Mouse (Mus musculus) liver, embryonic 13.5 days (tissue): ENCODE results near the gene Churc1. TPM values are rescaled to one million over a fixed set of nuclear protein-coding genes. Genes with fewer than 3 reads are reported as not detected.
A peak's percentile ranks its signal among the peaks of the same experiment; 100 is the strongest.

Experiments
- ATAC-seq: fragments of 200-750 bp; cut with Nextera tagmentation; 2 replicates; pipeline ENCODE4 v1.8.0; 2017; ENCODE audit warnings: low read depth, mild to moderate bottlenecking, moderate number of reproducible peaks, moderate library complexity
- DNase-seq: peaks from one replicate; pipeline ENCODE4 v3.0.0; 2022
- H3K27ac ChIP-seq: fragments of 300-500 bp; sonication (generic); 2 replicates; pipeline ENCODE4 v1.5.1; 2015; ENCODE audit warnings: moderate library complexity, mild to moderate bottlenecking, inconsistent platforms
- H3K27me3 ChIP-seq: fragments of 300-500 bp; sonication (generic); 2 replicates; pipeline ENCODE4 v1.6.1; 2015; ENCODE audit warnings: mild to moderate bottlenecking, inconsistent platforms
- H3K36me3 ChIP-seq: fragments of 300-500 bp; sonication (generic); 2 replicates; pipeline ENCODE4 v1.6.1; 2015; ENCODE audit warnings: mild to moderate bottlenecking, inconsistent platforms
- H3K4me1 ChIP-seq: fragments of 300-500 bp; sonication (generic); replicated peaks from 2 replicates; pipeline ENCODE4 v1.6.1; 2015; ENCODE audit warnings: inconsistent platforms
- H3K4me2 ChIP-seq: fragments of 300-500 bp; sonication (generic); 2 replicates; pipeline ENCODE4 v1.6.1; 2015; ENCODE audit warnings: inconsistent platforms, mild to moderate bottlenecking, moderate library complexity
- H3K4me3 ChIP-seq: fragments of 300-500 bp; sonication (generic); replicated peaks from 2 replicates; pipeline ENCODE4 v1.5.1; 2015; ENCODE audit warnings: mild to moderate bottlenecking, inconsistent platforms
- H3K9ac ChIP-seq: fragments of 300-500 bp; sonication (generic); 2 replicates; pipeline ENCODE4 v1.6.1; 2015; ENCODE audit warnings: mild to moderate bottlenecking, inconsistent platforms
- H3K9me3 ChIP-seq: fragments of 300-500 bp; sonication (generic); replicated peaks from 2 replicates; pipeline ENCODE4 v1.6.1; 2016; ENCODE audit warnings: inconsistent platforms
- WGBS: fragments of 180-500 bp; shearing (Covaris S2); methylation state at CpG from one replicate; pipeline ENCODE4 v1.1.7; 2015; ENCODE audit not compliant: insufficient replicate concordance; 5-methylcytosine and 5-hydroxymethylcytosine counted together
- polyA plus RNA-seq: library from polyadenylated mRNA; unstranded; fragments of >200 nt; fragmentation: Nextera tagmentation; extraction: Ambion mirVana; gene quantifications from 2 replicates; pipeline ENCODE4 v1.2.1, GENCODE M21; 2015

The Churc1 gene
- polyA plus RNA-seq: 91.5 and 100 TPM in 2 replicates

DNA sequence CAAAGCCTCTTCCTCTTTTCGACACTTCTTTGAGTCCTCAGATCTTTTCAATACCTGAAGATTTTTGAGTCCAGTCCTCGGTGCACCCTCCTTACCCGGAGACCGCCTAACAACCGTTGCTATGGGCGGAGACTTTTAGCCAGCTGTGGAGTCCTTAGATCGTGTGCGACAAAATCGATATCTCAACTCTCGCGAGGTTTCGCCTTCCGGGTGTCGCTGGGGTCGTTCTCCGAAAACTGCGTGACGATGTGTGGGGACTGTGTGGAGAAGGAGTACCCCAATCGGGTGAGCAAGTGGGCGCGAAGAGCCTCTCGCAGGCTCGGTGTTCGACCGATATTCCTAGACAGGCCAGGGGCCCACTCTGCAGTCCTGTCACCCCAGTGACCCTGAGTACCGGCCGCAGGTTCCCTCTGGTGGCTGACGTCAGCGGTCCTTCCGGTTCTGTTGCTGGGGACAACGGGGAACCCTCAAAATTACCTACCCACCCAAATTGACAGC is at the start of gene Churc1, which contains the start of gene Fntb:
Gene Churc1, plus strand, starts transcription at position 185 of the 498 bp plus-strand sequence.
Gene Fntb, plus strand, starts transcription at position 236 of the 498 bp plus-strand sequence.
- Histone ChIP-seq H3K27ac (peak within 1 kb of the TSS; percentile 79), H3K27me3 (no peaks in the 10 kb centered on the region), H3K4me2 (peak within 1 kb of the TSS; percentile 85), H3K9me3 (no peaks in the 10 kb centered on the region), H3K36me3 (no peaks in the 10 kb centered on the region), H3K4me1 (peaks cover 21% of the 10 kb centered on the region), H3K4me3 (peak within 1 kb of the TSS; percentile 72), H3K9ac (peak within 1 kb of the TSS; percentile 81)
- WGBS: under 1% methylated on average over 31 of the region's 31 CpGs
- peak; percentile 97 for ATAC-seq
- peak; percentile 95 for DNase-seq

DNA sequence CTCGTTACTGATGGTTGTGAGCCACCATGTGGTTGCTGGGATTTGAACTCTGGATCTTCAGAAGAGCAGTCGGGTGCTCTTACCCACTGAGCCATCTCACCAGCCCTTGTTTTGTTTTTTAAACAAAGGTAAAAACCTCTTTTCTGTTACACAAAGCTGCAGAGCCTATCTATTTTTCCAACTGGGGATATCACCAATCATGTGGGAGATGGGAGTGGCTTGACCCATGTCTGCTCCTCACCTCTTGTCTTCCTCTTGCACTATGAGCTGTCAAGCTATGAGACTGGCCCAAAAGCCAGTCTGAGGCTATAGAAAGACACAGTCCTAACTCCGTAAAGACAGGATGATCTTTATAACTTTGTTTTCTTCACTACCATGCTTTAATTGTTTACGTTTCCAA is 47.0 kb upstream of the Churc1 start:
- Histone ChIP-seq H3K9ac (no peak overlapping the region), H3K27ac (no peak overlapping the region), H3K4me1 (peaks cover 22% of the 10 kb centered on the region), H3K36me3 (no peaks in the 10 kb centered on the region), H3K9me3 (no peaks in the 10 kb centered on the region), H3K4me3 (no peak overlapping the region), H3K4me2 (no peak overlapping the region), H3K27me3 (peaks cover 7% of the 10 kb centered on the region)
- peak; percentile 74 for ATAC-seq
- 69% methylated on average over 4 of the region's 4 CpGs for WGBS
- DNase-seq: no peak

- H3K9me3 ChIP-seq: no peaks in the 10 kb centered on the region
- H3K27ac ChIP-seq: no peak overlapping the region
- no peak for DNase-seq
- ATAC-seq: no peak
- no peak overlapping the region for H3K4me2 ChIP-seq
- H3K27me3 ChIP-seq: peaks cover 2% of the 10 kb centered on the region
- peaks cover 19% of the 10 kb centered on the region for H3K4me1 ChIP-seq
- no peak overlapping the region for H3K9ac ChIP-seq
- H3K4me3 ChIP-seq: no peak overlapping the region
- H3K36me3 ChIP-seq: no peaks in the 10 kb centered on the region
These were observed 44.8 kb upstream of the Churc1 start for GRCm38 (mm10) chr12:76720572-76720971.

DNA sequence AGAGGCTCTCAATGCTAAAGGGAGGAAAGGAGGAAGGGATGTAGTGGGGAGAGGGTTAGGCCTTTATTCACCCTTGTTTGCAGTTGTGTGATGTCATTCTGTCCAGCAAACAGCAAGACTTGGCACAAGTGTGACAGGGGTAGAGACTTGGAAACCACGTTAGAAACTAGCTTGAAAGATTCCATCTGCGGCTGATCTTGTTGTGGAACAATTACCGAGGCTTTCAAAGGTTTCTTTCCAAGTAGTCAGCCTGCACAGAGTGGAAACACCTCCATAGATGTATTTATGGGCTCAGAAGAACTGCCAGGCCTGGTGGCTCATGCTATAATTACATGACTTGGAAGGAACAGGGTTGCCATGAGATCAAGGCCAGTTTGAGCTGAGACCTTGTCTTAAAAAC is 43.3 kb upstream of the Churc1 start:
- Histone ChIP-seq H3K9ac (no peak overlapping the region), H3K27me3 (no peaks in the 10 kb centered on the region; the same call in 1 of the 2 replicates), H3K4me2 (no peak overlapping the region), H3K36me3 (no peaks in the 10 kb centered on the region), H3K27ac (no peak overlapping the region), H3K4me1 (peaks cover 19% of the 10 kb centered on the region), H3K9me3 (no peaks in the 10 kb centered on the region), H3K4me3 (no peak overlapping the region)
- ATAC-seq: no peak
- WGBS: 69% methylated on average over 3 of the region's 3 CpGs
- no peak for DNase-seq

DNA sequence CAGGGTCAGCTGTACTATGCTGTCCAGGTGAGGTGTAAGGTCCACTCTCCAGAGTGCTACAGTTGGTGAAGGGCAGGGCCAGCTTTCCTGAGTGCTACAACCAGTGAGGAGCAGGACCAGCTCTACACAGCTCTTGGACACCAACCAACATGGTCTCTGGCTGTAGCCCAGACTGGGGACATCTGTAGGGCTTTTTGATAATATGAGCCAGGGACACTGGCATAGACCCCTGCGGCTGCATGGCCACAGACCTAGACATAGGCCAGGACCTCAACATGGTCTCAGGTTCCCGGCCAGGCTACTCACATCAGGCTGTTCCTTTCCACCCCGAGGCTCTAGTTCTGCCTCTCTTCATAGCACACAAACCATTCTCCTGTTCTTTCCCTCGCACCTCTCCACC is 37.4 kb upstream of the Churc1 start:
- Histone ChIP-seq H3K27me3 (peaks cover 5% of the 10 kb centered on the region; the same call in 1 of the 2 replicates), H3K27ac (no peak overlapping the region), H3K36me3 (no peaks in the 10 kb centered on the region), H3K9me3 (peaks cover 6% of the 10 kb centered on the region; the same call in 1 of the 2 replicates), H3K9ac (no peak overlapping the region), H3K4me2 (no peak overlapping the region), H3K4me3 (no peak overlapping the region), H3K4me1 (no peaks in the 10 kb centered on the region)
- 65% methylated on average over 4 of the region's 4 CpGs for WGBS
- ATAC-seq: 0 out of 2 replicates have a peak, but pooled peaks have one; percentile 18
- no peak for DNase-seq

DNA sequence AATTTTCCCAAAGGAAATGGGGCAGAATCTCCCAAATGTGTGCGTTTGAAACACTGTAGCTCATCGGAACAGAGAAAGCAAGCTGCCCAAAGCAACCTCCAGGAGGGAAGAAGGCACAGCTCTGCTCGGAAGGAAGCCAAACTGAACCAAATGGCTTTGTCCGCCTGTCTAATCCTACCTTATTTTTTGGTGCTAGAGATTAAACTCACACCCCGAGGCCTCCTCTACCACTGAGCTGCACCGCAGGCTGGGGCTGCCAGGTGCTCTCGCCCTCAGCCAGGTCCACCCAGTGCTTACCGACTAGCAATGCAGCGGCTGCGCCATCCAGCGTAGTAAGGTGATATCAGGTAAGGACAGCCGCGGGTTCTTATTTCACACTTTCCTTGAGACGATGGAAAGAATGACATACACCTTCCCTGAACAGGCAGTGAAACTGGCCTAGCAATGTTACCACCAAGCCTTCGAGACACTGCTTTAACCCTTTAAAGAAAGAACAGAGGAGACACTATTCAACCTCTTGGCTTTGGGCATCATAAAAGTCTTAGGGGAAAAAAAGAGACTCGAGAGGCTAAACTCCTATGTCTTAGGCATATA is 14.4 kb upstream of the Churc1 start:
- 74% methylated on average over 16 of the region's 16 CpGs for WGBS
- no peak for ATAC-seq
- H3K4me2 ChIP-seq: no peak overlapping the region

DNA sequence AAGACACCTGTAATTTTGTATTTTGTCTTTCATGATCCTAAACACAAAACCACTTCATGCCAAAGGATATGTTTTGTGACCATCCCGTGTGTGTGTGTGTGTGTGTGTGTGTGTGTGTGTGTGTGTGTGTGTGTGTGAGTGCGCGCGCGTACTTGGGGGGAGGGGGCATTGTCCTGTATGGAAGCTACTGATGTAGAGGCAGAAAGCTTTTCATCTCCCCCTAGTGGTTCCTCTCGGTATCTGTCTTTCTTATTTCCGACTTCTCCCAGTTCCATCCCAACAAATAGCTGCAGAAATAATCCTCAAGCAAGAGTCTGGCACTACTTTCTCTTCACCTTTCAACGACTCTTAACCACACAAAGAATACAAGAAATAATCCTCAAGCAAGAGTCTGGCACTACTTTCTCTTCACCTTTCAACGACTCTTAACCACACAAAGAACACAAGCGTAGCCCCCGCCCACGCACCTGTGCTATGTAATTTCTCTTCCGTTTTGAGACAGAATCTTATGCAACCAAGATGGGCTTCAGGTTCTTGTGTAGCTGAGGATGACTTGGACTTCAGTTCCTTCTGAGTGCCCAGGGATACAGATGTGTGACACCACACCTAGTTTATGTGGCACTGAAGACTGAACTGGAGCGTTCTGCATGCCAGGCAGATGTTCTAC is 12.6 kb upstream of the Churc1 start:
- H3K36me3 ChIP-seq: no peaks in the 10 kb centered on the region
- H3K4me3 ChIP-seq: no peak overlapping the region
- WGBS: 37% methylated on average over 14 of the region's 14 CpGs
- H3K27me3 ChIP-seq: peaks cover 6% of the 10 kb centered on the region; the same call in 1 of the 2 replicates
- ATAC-seq (no peak), DNase-seq (peak; percentile 23)
- no peak overlapping the region for H3K4me2 ChIP-seq
- H3K27ac ChIP-seq: no peak overlapping the region
- H3K4me1 ChIP-seq: no peaks in the 10 kb centered on the region
- no peak overlapping the region for H3K9ac ChIP-seq
- H3K9me3 ChIP-seq: 0 out of 2 replicates have a peak, but pooled peaks cover 4% of the 10 kb centered on the region

More for the DNA sequence above, 14.4 kb upstream of the Churc1 start:
- H3K4me3 ChIP-seq: no peak overlapping the region
- H3K9ac ChIP-seq: no peak overlapping the region
- DNase-seq: no peak
- peaks cover 6% of the 10 kb centered on the region; the same call in 1 of the 2 replicates for H3K27me3 ChIP-seq
- H3K27ac ChIP-seq: no peak overlapping the region
- H3K36me3 ChIP-seq: no peaks in the 10 kb centered on the region
- H3K9me3 ChIP-seq: 0 out of 2 replicates have a peak, but pooled peaks cover 4% of the 10 kb centered on the region
- no peaks in the 10 kb centered on the region for H3K4me1 ChIP-seq

DNA sequence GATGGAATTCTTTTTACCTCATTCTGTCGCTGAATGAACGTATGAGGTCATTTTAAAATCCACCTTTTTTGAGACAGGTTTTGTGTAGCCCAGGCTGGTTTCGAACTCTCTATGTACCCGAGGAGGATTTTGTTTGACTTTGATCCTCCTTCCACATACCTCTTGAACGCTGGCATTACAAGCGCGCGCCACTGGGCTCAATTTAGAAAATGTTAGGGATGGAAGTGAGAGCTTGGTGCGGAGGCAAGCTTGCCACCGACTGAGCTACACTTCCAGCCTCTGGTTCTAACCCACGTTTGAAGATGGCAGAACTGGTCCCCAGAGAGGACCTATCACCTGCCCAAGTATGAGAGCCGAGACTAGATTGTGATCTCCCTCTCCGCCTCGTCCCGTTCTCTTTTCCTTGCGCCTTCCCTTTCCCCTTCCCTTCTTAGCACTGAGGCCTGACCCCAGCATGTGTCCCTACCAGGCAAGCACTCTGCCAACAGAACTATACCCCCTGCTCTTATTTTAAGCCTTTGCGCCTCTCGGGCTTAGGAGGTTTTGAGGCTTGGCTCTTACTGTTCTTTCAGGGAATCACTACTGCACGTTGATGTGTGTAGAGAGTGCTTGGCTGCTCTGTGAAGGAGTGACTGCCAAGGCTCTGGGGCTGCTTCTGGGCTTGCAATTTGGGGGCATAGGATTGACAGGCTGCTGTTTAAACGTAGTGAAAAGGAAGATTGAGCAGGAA is 728 bp downstream of the Churc1 start:
- Histone ChIP-seq H3K27ac (peak overlapping the region; percentile 79), H3K27me3 (no peaks in the 10 kb centered on the region), H3K9ac (peak overlapping the region; percentile 81), H3K4me1 (peaks cover 21% of the 10 kb centered on the region), H3K36me3 (no peaks in the 10 kb centered on the region), H3K9me3 (no peaks in the 10 kb centered on the region), H3K4me3 (peak overlapping the region; percentile 72), H3K4me2 (peak overlapping the region; percentile 85)
- DNase-seq (no peak), ATAC-seq (peak; percentile 16; the same call in 1 of the 2 replicates)
- WGBS: 26% methylated on average over 20 of the region's 20 CpGs

DNA sequence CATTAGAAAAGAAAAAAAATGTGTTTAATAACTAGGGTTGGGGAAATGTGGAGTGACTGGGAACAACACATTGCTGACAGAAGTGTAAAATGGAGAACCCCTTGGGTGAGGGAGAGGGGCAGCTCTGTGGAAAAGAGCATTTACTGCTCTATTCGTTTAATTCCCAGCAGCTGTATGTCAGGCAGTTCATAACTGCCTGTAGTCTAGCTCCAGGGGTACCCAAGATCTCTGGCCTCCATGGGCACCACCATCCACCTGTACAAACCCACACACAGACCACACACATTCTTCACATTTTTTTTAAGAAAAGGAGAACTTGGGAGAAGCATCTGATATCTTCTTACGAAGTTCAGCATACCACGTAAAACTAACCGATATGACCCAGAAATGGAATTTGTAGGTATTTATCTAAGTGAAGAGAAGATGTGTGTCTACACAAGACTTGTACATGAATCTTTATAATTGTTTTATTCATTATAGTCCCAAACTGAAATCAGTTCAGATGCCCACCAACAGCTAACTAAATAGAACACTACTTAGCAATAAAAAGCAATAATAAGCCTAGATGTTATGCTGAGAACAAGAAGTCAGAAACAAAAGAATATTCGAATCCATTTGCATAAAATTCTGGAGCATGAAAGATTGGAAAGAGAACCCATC is 5.6 kb downstream of the Churc1 start:
- Histone ChIP-seq H3K4me1 (peaks cover 12% of the 10 kb centered on the region), H3K27me3 (no peaks in the 10 kb centered on the region), H3K9me3 (no peaks in the 10 kb centered on the region), H3K36me3 (no peaks in the 10 kb centered on the region), H3K4me2 (no peak overlapping the region), H3K4me3 (no peak overlapping the region), H3K9ac (no peak overlapping the region), H3K27ac (no peak overlapping the region)
- DNase-seq (no peak), ATAC-seq (no peak)
- WGBS: 71% methylated on average over 5 of the region's 5 CpGs

DNA sequence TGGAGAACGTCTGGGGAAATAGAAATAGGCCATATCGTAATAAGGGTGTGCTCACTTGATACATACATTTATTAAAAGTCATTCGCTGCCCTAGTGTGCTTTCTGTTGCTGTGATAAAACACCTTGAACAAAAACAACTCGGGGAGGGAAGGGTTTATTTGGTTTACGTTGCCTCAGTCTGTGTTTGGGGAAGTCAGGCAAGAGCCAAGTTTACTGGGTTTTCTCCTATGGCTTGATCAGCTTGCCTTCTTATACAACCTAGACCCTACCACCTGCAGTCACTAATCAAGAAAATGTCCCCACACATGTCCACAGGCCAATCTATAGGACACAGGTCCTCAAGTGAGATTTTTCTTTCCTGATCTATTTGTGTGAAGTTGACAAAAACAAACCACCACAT is 6.2 kb downstream of the Churc1 start:
- no peak overlapping the region for H3K4me2 ChIP-seq
- WGBS: 73% methylated on average over 5 of the region's 5 CpGs
- no peaks in the 10 kb centered on the region for H3K36me3 ChIP-seq
- DNase-seq (no peak), ATAC-seq (no peak)
- H3K9me3 ChIP-seq: no peaks in the 10 kb centered on the region
- peaks cover 6% of the 10 kb centered on the region for H3K4me1 ChIP-seq
- H3K27me3 ChIP-seq: no peaks in the 10 kb centered on the region
- H3K4me3 ChIP-seq: no peak overlapping the region
- no peak overlapping the region for H3K27ac ChIP-seq
- H3K9ac ChIP-seq: no peak overlapping the region

DNA sequence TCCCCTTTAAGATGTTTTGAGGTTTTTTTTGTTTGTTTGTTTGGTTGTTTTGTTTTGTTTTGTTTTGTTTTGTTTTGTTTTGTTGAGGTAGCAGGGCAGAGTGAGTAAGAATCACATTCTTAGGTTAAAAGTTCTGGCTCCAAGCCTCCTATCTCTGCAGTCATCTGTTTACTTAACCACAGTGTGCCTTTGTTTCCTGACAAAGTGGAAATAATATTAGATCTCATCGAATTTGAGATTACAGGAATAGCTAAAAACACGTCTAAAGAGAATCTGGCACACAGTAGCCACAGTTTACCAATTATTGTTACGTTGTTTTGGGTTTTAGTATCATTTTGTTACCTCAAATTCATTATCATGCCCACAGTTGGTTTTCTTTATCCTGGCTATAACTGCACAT is 9.3 kb downstream of the Churc1 start:
- no peaks in the 10 kb centered on the region for H3K9me3 ChIP-seq
- DNase-seq (no peak), ATAC-seq (no peak)
- H3K27me3 ChIP-seq: no peaks in the 10 kb centered on the region
- no peak overlapping the region for H3K4me2 ChIP-seq
- no peak overlapping the region for H3K4me3 ChIP-seq
- H3K36me3 ChIP-seq: peaks cover 8% of the 10 kb centered on the region
- WGBS: 37% methylated on average over 3 of the region's 3 CpGs
- no peak overlapping the region for H3K9ac ChIP-seq
- no peak overlapping the region for H3K27ac ChIP-seq
- H3K4me1 ChIP-seq: no peaks in the 10 kb centered on the region
